Mouse (Mus musculus): ENCODE data around the gene Alx3.

DNA sequence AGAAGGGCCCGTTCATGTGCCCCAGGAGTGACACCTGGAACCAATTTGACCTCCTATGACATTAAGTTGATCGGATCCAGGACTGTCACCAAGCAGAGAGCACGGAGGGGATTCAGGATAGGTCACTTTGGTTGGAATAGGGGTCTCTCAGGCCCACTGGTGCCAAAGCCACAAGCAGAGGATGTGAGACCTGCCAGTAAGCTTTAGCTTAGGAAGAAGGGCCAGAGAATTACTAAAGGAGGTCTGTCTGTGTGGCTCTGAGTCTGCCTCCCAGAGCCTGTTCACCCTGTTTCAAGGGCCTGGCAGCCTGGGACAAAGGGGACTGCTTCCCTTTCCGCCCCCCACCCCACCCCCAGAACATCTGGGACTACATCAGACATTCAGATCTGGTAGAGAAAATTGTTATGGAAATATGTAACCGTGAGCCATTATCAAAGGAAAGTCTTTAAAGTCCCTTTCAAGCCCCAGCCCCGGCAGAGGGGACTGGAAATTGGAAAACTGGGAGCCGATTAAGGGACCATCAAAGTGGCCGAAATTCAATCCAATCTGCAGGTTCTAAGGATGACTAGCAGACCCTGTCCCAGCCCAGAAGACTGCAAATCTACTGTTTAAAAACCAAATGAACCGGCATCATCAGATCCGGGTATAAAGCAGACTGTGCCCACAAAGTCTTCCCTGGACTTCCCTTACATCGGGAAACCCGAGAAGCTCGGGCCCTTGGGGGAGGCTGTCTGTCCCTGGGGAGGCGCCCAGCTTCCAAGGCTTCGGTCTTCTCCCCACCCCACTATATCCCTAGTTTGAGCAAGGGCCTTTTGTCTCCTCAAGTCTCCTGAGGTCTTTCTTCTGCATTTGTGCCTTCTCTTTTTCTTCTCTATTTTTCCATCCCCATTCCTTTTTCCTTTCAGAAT, 13.5 kb upstream of the Alx3 start:
- TF ChIP-seq CTCF (IDR thresholded peaks at IDR 0.05; ENCODE audit: control insufficient read depth, insufficient read depth, insufficient read length) (no peak), MYOD1 (IDR thresholded peaks at IDR 0.05; ENCODE audit: control insufficient read depth, insufficient read length, low read depth) (no peak), USF1 (IDR thresholded peaks at IDR 0.05; ENCODE audit: low read depth) (no peak), CEBPB (IDR thresholded peaks at IDR 0.05; ENCODE audit: low read depth) (no peak)
